Mouse (Mus musculus) hindbrain, postnatal 0 days (tissue): ENCODE measurements around the gene Tmem229a. TPM values are rescaled to one million over a fixed set of nuclear protein-coding genes. Genes with fewer than 3 reads are reported as not detected.
A peak's percentile ranks its signal among the peaks of the same experiment; 100 is the strongest.

Source experiments
- ATAC-seq: fragments of 200-750 bp; cut with Nextera tagmentation; 2 replicates; pipeline ENCODE4 v1.8.0; 2017; ENCODE audit warnings: mild to moderate bottlenecking, moderate TSS enrichment, moderate library complexity
- DNase-seq: peaks from one replicate; pipeline ENCODE4 v3.0.0-alpha.2; 2015; ENCODE audit warnings: low spot score
- H3K27ac ChIP-seq: fragments of 300-500 bp; sonication (generic); 2 replicates; pipeline ENCODE4 v1.5.1; 2014; ENCODE audit warnings: mild to moderate bottlenecking
- H3K27me3 ChIP-seq: fragments of 300-500 bp; sonication (generic); 2 replicates; pipeline ENCODE4 v1.6.1; 2014; ENCODE audit warnings: low read length, mixed read lengths; ENCODE audit not compliant: insufficient read depth
- H3K36me3 ChIP-seq: fragments of 300-500 bp; sonication (generic); 2 replicates; pipeline ENCODE4 v1.6.1; 2014; ENCODE audit warnings: low read length, mixed read lengths; ENCODE audit not compliant: insufficient read depth
- H3K4me1 ChIP-seq: fragments of 300-500 bp; sonication (generic); 2 replicates; pipeline ENCODE4 v1.6.1; 2014; ENCODE audit warnings: antibody characterized with exemption, low read length, mixed read lengths; ENCODE audit not compliant: insufficient read depth
- H3K4me2 ChIP-seq: fragments of 300-500 bp; sonication (generic); 2 replicates; pipeline ENCODE4 v1.6.1; 2014; ENCODE audit warnings: low read depth, mild to moderate bottlenecking, low read length, moderate library complexity, mixed read lengths
- H3K4me3 ChIP-seq: fragments of 300-500 bp; sonication (generic); 2 replicates; pipeline ENCODE4 v1.5.1; 2014; ENCODE audit warnings: low read length
- H3K9ac ChIP-seq: fragments of 300-500 bp; sonication (generic); replicated peaks from 2 replicates; pipeline ENCODE4 v1.6.1; 2014; ENCODE audit warnings: mild to moderate bottlenecking, low read length, moderate library complexity, mixed read lengths
- H3K9me3 ChIP-seq: fragments of 300-500 bp; sonication (generic); 2 replicates; pipeline ENCODE4 v1.6.1; 2016; ENCODE audit warnings: low read length, mixed read lengths
- CTCF ChIP-seq: IDR thresholded peaks from 2 replicates; pipeline ENCODE4 v1.5.1; 2016; ENCODE audit warnings: antibody characterized with exemption, control low read depth, low read depth
- WGBS: fragments of 180-500 bp; shearing (Covaris S2); extraction: QIAGEN DNeasy Blood & Tissue Kit; methylation state at CpG from one replicate; pipeline ENCODE4 v1.1.7; 2014; 5-methylcytosine and 5-hydroxymethylcytosine counted together
- polyA plus RNA-seq: library from polyadenylated mRNA; unstranded; fragments of >200 nt; fragmentation: Nextera tagmentation; extraction: Ambion mirVana; gene quantifications from 2 replicates; pipeline ENCODE4 v1.2.1, GENCODE M21; 2015
- total RNA-seq: library from RNA; depleted of rRNA; stranded (reverse); fragments of >200 nt; gene quantifications from 2 replicates; pipeline ENCODE4 v1.2.3, GENCODE M21; 2014

The Tmem229a gene
- total and polyA plus RNA-seq, 2 experiments from 2014 or later, result 7.4 to 25.2 TPM

- no peak overlapping the region for H3K4me2 ChIP-seq
- no peaks in the 10 kb centered on the region for H3K36me3 ChIP-seq
- H3K4me3 ChIP-seq, result no peak overlapping the region
- H3K27ac ChIP-seq, result no peak overlapping the region
- H3K4me1 ChIP-seq, result no peaks in the 10 kb centered on the region
- WGBS, result 80% methylated on average over 5 of the region's 5 CpGs
- H3K27me3 ChIP-seq, result no peaks in the 10 kb centered on the region
- DNase-seq (no peak), ATAC-seq (no peak)
- no peaks in the 10 kb centered on the region for H3K9me3 ChIP-seq
- no peak for TF ChIP-seq CTCF
- H3K9ac ChIP-seq, result no peak overlapping the region
These were observed 7.7 kb upstream of the Tmem229a start for GRCm38 (mm10) chr6:24963754-24964153.

GRCm38 (mm10) chr6:24956586-24956973 lies 483 bp upstream of the Tmem229a start:
- peak overlapping the region; percentile 67 for H3K4me3 ChIP-seq
- H3K27ac ChIP-seq, result peak overlapping the region; percentile 98
- H3K27me3 ChIP-seq, result no peaks in the 10 kb centered on the region
- H3K4me1 ChIP-seq, result 0 out of 2 replicates have a peak, but pooled peaks cover 5% of the 10 kb centered on the region
- H3K9me3 ChIP-seq, result no peaks in the 10 kb centered on the region
- H3K9ac ChIP-seq, result peak overlapping the region; percentile 95
- ATAC-seq, result no peak
- no peak for DNase-seq
- 28% methylated on average over 5 of the region's 5 CpGs for WGBS
- peak overlapping the region; percentile 86 for H3K4me2 ChIP-seq
- TF ChIP-seq CTCF, result no peak
- H3K36me3 ChIP-seq, result no peaks in the 10 kb centered on the region

DNA sequence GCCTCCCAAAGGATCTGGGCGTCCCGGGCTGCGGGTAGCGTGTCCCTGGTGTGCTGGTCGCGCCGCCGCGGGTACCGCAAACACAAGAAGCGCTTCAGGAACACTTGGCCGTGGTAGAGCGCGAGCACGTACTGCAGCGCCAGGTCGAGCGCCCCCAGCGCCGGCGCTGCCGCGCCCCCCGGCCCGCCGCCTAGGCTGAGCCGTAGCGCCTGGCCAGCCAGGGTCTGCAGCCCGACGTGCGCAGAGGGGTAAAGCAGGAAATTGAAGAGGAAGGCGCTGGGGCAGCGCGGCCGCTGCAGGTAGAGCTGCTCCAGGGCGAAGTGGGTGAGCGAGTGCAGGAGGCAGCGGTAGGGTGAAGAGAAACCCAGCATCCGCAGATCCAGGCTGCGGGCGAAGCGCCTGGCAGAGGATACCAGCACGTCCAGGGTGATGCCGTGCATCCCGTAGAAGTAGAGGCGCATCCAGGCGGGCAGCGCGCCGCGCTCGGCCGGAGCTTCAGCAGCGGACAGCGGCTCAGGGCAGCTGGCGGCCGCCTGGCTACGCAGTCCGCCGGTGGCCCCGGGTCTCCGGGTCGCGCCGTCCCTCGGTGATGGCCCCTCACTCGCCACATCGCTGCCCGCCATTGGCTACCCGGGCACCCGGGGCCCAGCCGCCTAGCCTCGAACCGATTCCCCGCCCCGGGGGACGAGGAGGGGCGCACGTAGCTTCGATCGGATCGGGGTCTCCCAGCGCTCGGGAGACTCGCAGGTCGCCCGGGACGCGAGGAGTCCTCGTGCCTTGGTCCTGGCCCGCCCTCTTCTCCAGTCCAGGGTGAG lies 759 bp downstream of the Tmem229a start:
- Histone ChIP-seq H3K4me2 (peak overlapping the region; percentile 86), H3K4me3 (peak overlapping the region; percentile 67), H3K27me3 (no peaks in the 10 kb centered on the region), H3K9me3 (no peaks in the 10 kb centered on the region), H3K9ac (peak overlapping the region; percentile 95), H3K27ac (peak overlapping the region; percentile 98), H3K4me1 (0 out of 2 replicates have a peak, but pooled peaks cover 5% of the 10 kb centered on the region), H3K36me3 (no peaks in the 10 kb centered on the region)
- TF ChIP-seq CTCF, result no peak
- under 1% methylated on average over 84 of the region's 91 CpGs for WGBS
- peak; percentile 82 for DNase-seq
- peak; percentile 73 for ATAC-seq

DNA sequence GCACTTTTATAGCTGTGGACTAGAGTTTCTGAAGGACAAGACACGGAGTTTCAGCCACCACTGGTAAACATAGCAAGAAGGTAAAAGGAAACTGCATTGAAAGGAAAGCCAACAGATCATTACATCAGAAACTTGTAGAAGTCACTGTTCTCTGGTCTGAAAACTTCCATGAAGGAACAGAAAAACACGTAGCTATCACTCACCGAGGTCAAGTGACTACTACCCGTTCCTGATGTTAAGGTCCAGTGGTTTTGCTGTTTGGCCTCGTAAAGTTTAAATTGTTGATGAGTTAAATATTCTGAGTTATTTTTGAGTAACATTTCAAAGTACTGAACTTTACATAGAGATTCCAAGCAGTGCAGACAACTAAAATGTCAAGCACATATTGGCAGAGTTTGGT lies 2.0 kb downstream of the Tmem229a start:
- H3K27me3 ChIP-seq, result no peaks in the 10 kb centered on the region
- ATAC-seq, result no peak
- H3K4me1 ChIP-seq, result 0 out of 2 replicates have a peak, but pooled peaks cover 5% of the 10 kb centered on the region
- H3K9me3 ChIP-seq, result no peaks in the 10 kb centered on the region
- peak overlapping the region; percentile 67 for H3K4me3 ChIP-seq
- 76% methylated on average over 5 of the region's 5 CpGs for WGBS
- no peak overlapping the region for H3K27ac ChIP-seq
- no peaks in the 10 kb centered on the region for H3K36me3 ChIP-seq
- DNase-seq, result no peak
- peak overlapping the region; percentile 86 for H3K4me2 ChIP-seq
- H3K9ac ChIP-seq, result no peak overlapping the region
- TF ChIP-seq CTCF, result no peak

GRCm38 (mm10) chr6:24952341-24952740 lies 3.8 kb downstream of the Tmem229a start:
- Histone ChIP-seq H3K4me3 (no peak overlapping the region), H3K27ac (no peak overlapping the region), H3K4me1 (0 out of 2 replicates have a peak, but pooled peaks cover 5% of the 10 kb centered on the region), H3K27me3 (no peaks in the 10 kb centered on the region), H3K9ac (no peak overlapping the region), H3K9me3 (no peaks in the 10 kb centered on the region), H3K4me2 (peak overlapping the region; percentile 86; the same call in 1 of the 2 replicates), H3K36me3 (no peaks in the 10 kb centered on the region)
- no peak for DNase-seq
- TF ChIP-seq CTCF, result no peak
- 87% methylated on average over 5 of the region's 5 CpGs for WGBS
- no peak for ATAC-seq

- ATAC-seq, result no peak
- H3K4me2 ChIP-seq, result no peak overlapping the region
- no peak for TF ChIP-seq CTCF
- no peak for DNase-seq
- H3K4me1 ChIP-seq, result 0 out of 2 replicates have a peak, but pooled peaks cover 5% of the 10 kb centered on the region
- H3K9me3 ChIP-seq, result no peaks in the 10 kb centered on the region
- no peak overlapping the region for H3K4me3 ChIP-seq
- no peak overlapping the region for H3K9ac ChIP-seq
- no peak overlapping the region for H3K27ac ChIP-seq
- WGBS, result 93% methylated on average over 2 of the region's 2 CpGs
- no peaks in the 10 kb centered on the region for H3K27me3 ChIP-seq
- no peaks in the 10 kb centered on the region for H3K36me3 ChIP-seq
These were observed 5.4 kb downstream of the Tmem229a start for GRCm38 (mm10) chr6:24950669-24951068.

GRCm38 (mm10) chr6:24925076-24925785 lies 30.9 kb downstream of the Tmem229a start:
- no peaks in the 10 kb centered on the region for H3K4me1 ChIP-seq
- DNase-seq, result peak; percentile 14
- 75% methylated on average over 11 of the region's 11 CpGs for WGBS

More at GRCm38 (mm10) chr6:24925076-24925785, 30.9 kb downstream of the Tmem229a start:
- H3K4me2 ChIP-seq, result no peak overlapping the region
- no peak overlapping the region for H3K4me3 ChIP-seq
- H3K9me3 ChIP-seq, result no peaks in the 10 kb centered on the region
- TF ChIP-seq CTCF, result no peak
- no peaks in the 10 kb centered on the region for H3K27me3 ChIP-seq
- no peak overlapping the region for H3K9ac ChIP-seq
- ATAC-seq, result no peak
- H3K36me3 ChIP-seq, result no peaks in the 10 kb centered on the region
- H3K27ac ChIP-seq, result no peak overlapping the region
